Mouse (Mus musculus) midbrain, embryonic 15.5 days (tissue): Measurements from ENCODE around the gene Olfr172. TPM values are rescaled to one million over a fixed set of nuclear protein-coding genes. Genes with fewer than 3 reads are reported as not detected.

ENCODE experiments used
- ATAC-seq: fragments of 200-750 bp; cut with Nextera tagmentation; replicated peaks from 2 replicates; pipeline ENCODE4 v1.8.0; 2017; ENCODE audit warnings: moderate TSS enrichment
- H3K27ac ChIP-seq: fragments of 300-500 bp; sonication (generic); 2 replicates; pipeline ENCODE4 v1.5.1; 2015; ENCODE audit warnings: mild to moderate bottlenecking, inconsistent platforms
- H3K27me3 ChIP-seq: fragments of 300-500 bp; sonication (generic); replicated peaks from 2 replicates; pipeline ENCODE4 v1.6.1; 2015; ENCODE audit warnings: inconsistent platforms
- H3K36me3 ChIP-seq: fragments of 300-500 bp; sonication (generic); replicated peaks from 2 replicates; pipeline ENCODE4 v1.6.1; 2015; ENCODE audit warnings: inconsistent platforms
- H3K4me1 ChIP-seq: fragments of 300-500 bp; sonication (generic); 2 replicates; pipeline ENCODE4 v1.6.1; 2015; ENCODE audit warnings: inconsistent platforms
- H3K4me2 ChIP-seq: fragments of 300-500 bp; sonication (generic); 2 replicates; pipeline ENCODE4 v1.6.1; 2015; ENCODE audit warnings: inconsistent platforms, mild to moderate bottlenecking, moderate library complexity
- H3K4me3 ChIP-seq: fragments of 300-500 bp; sonication (generic); 2 replicates; pipeline ENCODE4 v1.5.1; 2015; ENCODE audit warnings: mild to moderate bottlenecking, inconsistent platforms
- H3K9ac ChIP-seq: fragments of 300-500 bp; sonication (generic); 2 replicates; pipeline ENCODE4 v1.6.1; 2015; ENCODE audit warnings: mild to moderate bottlenecking, inconsistent platforms
- H3K9me3 ChIP-seq: fragments of 300-500 bp; sonication (generic); 2 replicates; pipeline ENCODE4 v1.6.1; 2016; ENCODE audit warnings: inconsistent platforms
- WGBS: fragments of 180-500 bp; shearing (Covaris S2); methylation state at CpG from one replicate; pipeline ENCODE4 v1.1.7; 2015; ENCODE audit warnings: mixed read lengths; 5-methylcytosine and 5-hydroxymethylcytosine counted together
- microRNA-seq: library from miRNA; unstranded; fragments of <30 nt; microRNA quantifications from one replicate; pipeline ENCODE4, GENCODE M21; 2016
- polyA plus RNA-seq: library from polyadenylated mRNA; unstranded; fragments of >200 nt; fragmentation: Nextera tagmentation; extraction: Ambion mirVana; gene quantifications from 2 replicates; pipeline ENCODE4 v1.2.1, GENCODE M21; 2015

Olfr172 gene
- polyA plus RNA-seq, 1 experiment from 2014 or later = not detected

- H3K4me1 ChIP-seq = no peaks in the 10 kb centered on the region
- H3K4me2 ChIP-seq = no peak within 1 kb of the TSS
- no peak within 1 kb of the TSS for H3K9ac ChIP-seq
- no peak for ATAC-seq
- no peak within 1 kb of the TSS for H3K27ac ChIP-seq
- H3K36me3 ChIP-seq = no peaks in the 10 kb centered on the region
- H3K27me3 ChIP-seq = no peaks in the 10 kb centered on the region
- H3K9me3 ChIP-seq = no peaks in the 10 kb centered on the region
- 92% methylated on average over 7 of the region's 7 CpGs for WGBS
- no peak within 1 kb of the TSS for H3K4me3 ChIP-seq
Observed at GRCm38 (mm10) chr16:58718666-58719120, 44.3 kb downstream of the Olfr172 start, which contains the start of gene Gpr15. Gene Gpr15, minus strand, starts transcription at chr16:58719070.

- H3K27ac ChIP-seq = no peak overlapping the region
- 64% methylated on average over 4 of the region's 4 CpGs for WGBS
Observed at GRCm38 (mm10) chr16:58715018-58715417, 48.0 kb downstream of the Olfr172 start.

GRCm38 (mm10) chr16:58713128-58713527, 49.8 kb downstream of the Olfr172 start:
- H3K9me3 ChIP-seq = no peaks in the 10 kb centered on the region
- no peak overlapping the region for H3K4me3 ChIP-seq
- no peak overlapping the region for H3K27ac ChIP-seq
- H3K27me3 ChIP-seq = no peaks in the 10 kb centered on the region
- H3K4me2 ChIP-seq = no peak overlapping the region
- no peaks in the 10 kb centered on the region for H3K4me1 ChIP-seq
- no peak overlapping the region for H3K9ac ChIP-seq
- ATAC-seq = no peak
- 84% methylated on average over 1 of the region's 1 CpGs for whole genome bisulfite sequencing
- H3K36me3 ChIP-seq = no peaks in the 10 kb centered on the region

More at GRCm38 (mm10) chr16:58715018-58715417, 48.0 kb downstream of the Olfr172 start:
- ATAC-seq = no peak
- no peaks in the 10 kb centered on the region for H3K36me3 ChIP-seq
- no peak overlapping the region for H3K4me2 ChIP-seq
- H3K27me3 ChIP-seq = no peaks in the 10 kb centered on the region
- H3K9ac ChIP-seq = no peak overlapping the region
- H3K4me1 ChIP-seq = no peaks in the 10 kb centered on the region
- no peak overlapping the region for H3K4me3 ChIP-seq
- no peaks in the 10 kb centered on the region for H3K9me3 ChIP-seq

- Histone ChIP-seq H3K27me3 (no peaks in the 10 kb centered on the region), H3K9ac (no peak overlapping the region), H3K36me3 (no peaks in the 10 kb centered on the region), H3K9me3 (no peaks in the 10 kb centered on the region), H3K4me2 (no peak overlapping the region), H3K4me3 (no peak overlapping the region), H3K27ac (no peak overlapping the region), H3K4me1 (no peaks in the 10 kb centered on the region)
- no peak for ATAC-seq
- 85% methylated on average over 8 of the region's 8 CpGs for WGBS
Observed at GRCm38 (mm10) chr16:58712221-58712620, 50.8 kb downstream of the Olfr172 start.

Small RNAs within 50 kb of the gene (microRNA-seq; reads per million reads assigned to microRNA genes)
- gene Gm27564 = not detected

Other genes starting within 250 kb of the Olfr172 start
- 12.1 and 13.6 TPM in 2 replicates for gene St3gal6, start 238.9 kb downstream of the Olfr172 start, polyA plus RNA-seq
- not detected in 2 replicates for gene Gm813, start 146.2 kb downstream of the Olfr172 start, polyA plus RNA-seq
- gene E330017A01Rik, start 124.4 kb downstream of the Olfr172 start, polyA plus RNA-seq = not detected in 2 replicates
- 15.5 and 15.8 TPM in 2 replicates for gene Cpox, start 92.9 kb downstream of the Olfr172 start, polyA plus RNA-seq
- gene Gpr15, start 44.1 kb downstream of the Olfr172 start, polyA plus RNA-seq = 0.13 TPM in 1 of 2 replicates, not detected in the other
- 124 and 130 TPM in 2 replicates for gene Cldnd1, start 35.3 kb downstream of the Olfr172 start, polyA plus RNA-seq
- gene Olfr173, start 37.1 kb upstream of the Olfr172 start, polyA plus RNA-seq = not detected in 2 replicates
- not detected in 2 replicates for gene Olfr175-ps1, start 63.6 kb upstream of the Olfr172 start, polyA plus RNA-seq
- gene Olfr177, start 111.6 kb upstream of the Olfr172 start, polyA plus RNA-seq = not detected in 2 replicates
- not detected in 2 replicates for gene Olfr178, start 128.9 kb upstream of the Olfr172 start, polyA plus RNA-seq
- gene Olfr181, start 165.6 kb upstream of the Olfr172 start, polyA plus RNA-seq = not detected in 2 replicates
- gene Olfr180, start 166.2 kb upstream of the Olfr172 start, polyA plus RNA-seq = not detected in 2 replicates
- gene Olfr183, start 232.2 kb upstream of the Olfr172 start, polyA plus RNA-seq = not detected in 2 replicates